Mouse (Mus musculus): Measurements from ENCODE around the gene Gimap5.

Gene Gimap5

GRCm38 (mm10) chr6:48740501-48741169 is 5.4 kb upstream of the Gimap5 start:
- DNase-seq, result no peak

- no peak for DNase-seq
Observed at GRCm38 (mm10) chr6:48741273-48741672, 4.7 kb upstream of the Gimap5 start.

- no peak for DNase-seq
Observed at GRCm38 (mm10) chr6:48741711-48742206, 4.2 kb upstream of the Gimap5 start.

GRCm38 (mm10) chr6:48742422-48743351 is 3.3 kb upstream of the Gimap5 start:
- DNase-seq, result peak; percentile 41

GRCm38 (mm10) chr6:48745490-48745889 is 507 bp upstream of the Gimap5 start:
- DNase-seq, result no peak

GRCm38 (mm10) chr6:48747091-48747966 is 1.3 kb downstream of the Gimap5 start:
- no peak for DNase-seq

GRCm38 (mm10) chr6:48763567-48764270 is 17.7 kb downstream of the Gimap5 start:
- no peak for DNase-seq

- DNase-seq, result no peak
Observed at GRCm38 (mm10) chr6:48764496-48764895, 18.5 kb downstream of the Gimap5 start.

GRCm38 (mm10) chr6:48768178-48768869 is 22.3 kb downstream of the Gimap5 start:
- DNase-seq, result no peak

- no peak for DNase-seq
Observed at GRCm38 (mm10) chr6:48768933-48769332, 22.9 kb downstream of the Gimap5 start.

- DNase-seq, result no peak
Observed at GRCm38 (mm10) chr6:48770696-48771095, 24.7 kb downstream of the Gimap5 start, which contains the start of gene Gimap3. Gimap3 (minus strand) TSS chr6:48770851.

GRCm38 (mm10) chr6:48772030-48772429 is 26.0 kb downstream of the Gimap5 start:
- DNase-seq, result peak; percentile 87

GRCm38 (mm10) chr6:48784406-48784805 is 38.4 kb downstream of the Gimap5 start:
- no peak for DNase-seq

GRCm38 (mm10) chr6:48785189-48785588 is 39.2 kb downstream of the Gimap5 start:
- DNase-seq, result no peak

- no peak for DNase-seq
Observed at GRCm38 (mm10) chr6:48785601-48786000, 39.6 kb downstream of the Gimap5 start.

- no peak for DNase-seq
Observed at GRCm38 (mm10) chr6:48787867-48788266, 41.9 kb downstream of the Gimap5 start.

- DNase-seq, result no peak
Observed at GRCm38 (mm10) chr6:48801897-48802296, 55.9 kb downstream of the Gimap5 start.

- DNase-seq, result no peak
Observed at GRCm38 (mm10) chr6:48803406-48804051, 57.5 kb downstream of the Gimap5 start.
